Mouse (Mus musculus): ENCODE data around the gene Map3k21.

The Map3k21 gene

GRCm38 (mm10) chr8:125910365-125911228 is at the start of gene Map3k21:
Gene Map3k21 (plus strand): TSS chr8:125910450.
- DNase-seq = no peak

GRCm38 (mm10) chr8:125866125-125866524 is 44.1 kb upstream of the Map3k21 start:
- DNase-seq = no peak

DNA sequence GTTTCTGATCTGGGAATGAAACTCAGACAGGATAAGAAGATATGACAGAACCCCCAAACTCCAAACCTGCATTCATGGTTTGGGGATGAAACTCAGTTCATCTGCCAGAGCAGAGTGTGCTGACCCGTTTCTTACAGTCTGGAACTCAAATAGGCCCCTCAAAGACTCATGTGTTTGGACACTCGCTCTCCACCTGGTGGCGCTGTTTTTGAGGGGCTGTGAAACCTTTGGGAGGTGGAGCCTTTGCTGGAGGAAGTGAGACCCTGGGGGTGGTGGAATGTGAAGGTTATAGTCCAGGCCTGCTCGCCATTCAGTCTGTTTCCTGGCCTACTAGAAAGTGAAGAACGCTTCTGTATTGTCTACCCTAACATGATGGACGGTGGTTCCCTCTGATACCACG is 41.7 kb upstream of the Map3k21 start:
- DNase-seq = no peak

- no peak for DNase-seq
Measured at GRCm38 (mm10) chr8:125869739-125870138, 40.5 kb upstream of the Map3k21 start.

- DNase-seq = no peak
Measured at GRCm38 (mm10) chr8:125870179-125870702, 40.0 kb upstream of the Map3k21 start.

DNA sequence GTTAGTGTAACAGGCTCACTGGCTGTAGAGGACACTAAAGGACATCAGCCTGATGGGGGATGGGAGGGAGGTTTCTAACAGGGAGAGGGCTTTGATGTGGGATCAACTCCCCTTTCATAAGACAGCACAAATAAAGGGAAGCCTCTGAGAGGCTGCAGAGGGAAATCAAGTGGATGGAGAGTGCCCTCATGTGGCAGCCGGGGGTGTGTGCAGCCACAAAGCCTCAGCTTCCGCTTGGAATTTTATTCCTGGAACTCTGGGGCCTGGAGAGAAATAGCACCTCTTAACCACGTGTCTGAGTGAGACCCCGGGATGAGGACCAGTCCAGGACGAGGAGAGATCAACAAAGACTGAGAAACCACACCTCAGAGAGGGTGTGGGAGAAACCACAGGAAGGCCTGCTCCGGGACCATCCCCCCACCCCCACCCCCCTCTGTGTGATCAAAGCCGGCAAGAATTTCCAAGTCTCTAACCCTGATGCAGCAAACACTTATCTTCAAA is 39.4 kb upstream of the Map3k21 start:
- peak; percentile 8 to 37 for DNase-seq

DNA sequence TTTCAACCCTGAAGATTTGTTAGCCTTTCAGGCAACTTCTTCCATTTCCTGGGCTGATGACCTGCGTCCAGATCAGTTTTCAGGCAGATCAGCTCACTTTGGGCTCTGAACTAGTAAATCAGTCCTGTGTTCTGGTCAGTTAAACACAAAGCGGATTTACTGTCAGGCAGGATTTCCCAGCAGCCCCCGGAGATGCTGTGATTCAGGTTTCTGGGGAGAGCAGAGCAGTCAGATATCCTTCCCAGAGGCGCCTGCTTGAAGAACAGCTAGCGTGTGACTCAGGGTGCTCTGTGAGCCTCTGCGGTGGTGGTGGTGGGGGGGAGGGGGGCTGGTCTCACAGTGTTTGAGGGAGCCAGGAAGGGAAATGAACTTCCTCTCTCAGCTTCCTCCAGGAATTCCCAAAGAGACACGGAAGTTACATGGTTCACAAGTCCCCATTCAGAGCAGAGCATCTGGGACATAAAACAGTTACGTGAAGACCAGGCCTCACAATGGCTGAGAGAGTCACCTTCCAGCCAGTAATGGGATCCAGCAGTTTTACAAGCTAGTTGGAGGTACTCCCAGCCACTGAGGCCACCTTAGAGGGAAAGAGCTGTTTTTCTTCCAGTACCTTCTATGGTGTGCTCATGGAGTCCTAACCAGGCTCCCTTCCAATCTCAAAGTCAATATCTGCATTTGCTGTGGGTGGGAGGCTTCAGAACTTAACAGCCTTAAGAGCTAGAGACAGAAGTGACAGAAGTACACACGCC is 37.6 kb upstream of the Map3k21 start:
- no peak for DNase-seq

- no peak for DNase-seq
Measured at GRCm38 (mm10) chr8:125873250-125873534, 37.1 kb upstream of the Map3k21 start.

DNA sequence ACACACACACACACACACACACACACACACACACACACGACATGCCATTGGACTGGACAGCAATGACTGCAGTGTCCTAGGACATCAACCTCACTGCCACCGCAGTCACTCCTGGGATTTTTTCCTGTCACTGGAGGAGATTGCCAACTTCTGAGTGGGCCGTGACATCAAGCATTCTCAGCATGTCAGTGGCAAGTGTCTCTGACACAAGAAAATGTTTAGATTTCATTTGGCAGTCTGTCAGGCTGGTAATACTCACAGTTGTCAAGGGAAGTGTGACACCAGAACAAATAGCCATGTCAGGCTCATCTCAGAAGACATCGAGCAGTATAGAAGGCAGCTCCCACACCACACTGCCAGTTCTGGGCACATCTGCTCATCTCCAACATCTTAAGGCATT is 29.8 kb upstream of the Map3k21 start:
- DNase-seq = no peak

DNA sequence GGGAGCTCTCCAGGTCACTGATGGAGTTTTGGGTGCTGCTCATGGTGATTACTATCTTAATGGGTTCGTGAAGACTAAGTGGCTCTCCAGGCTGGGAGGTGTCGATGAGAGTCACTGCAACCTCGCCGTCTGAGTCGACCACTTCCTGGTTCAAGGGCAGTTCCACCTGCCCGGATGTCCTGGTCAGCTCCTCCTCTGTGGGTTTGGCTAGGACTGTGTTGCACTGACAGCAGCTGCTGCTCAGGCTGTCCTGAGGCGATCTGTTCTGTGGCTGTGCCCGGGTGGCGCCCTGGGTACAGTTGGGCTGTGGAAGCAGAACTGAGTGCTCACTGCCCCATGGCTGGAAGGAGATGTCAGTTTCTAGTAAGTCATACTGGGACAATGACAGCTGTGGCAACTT is 22.7 kb upstream of the Map3k21 start:
- no peak for DNase-seq

- no peak for DNase-seq
Measured at GRCm38 (mm10) chr8:125889920-125890319, 20.3 kb upstream of the Map3k21 start.

DNA sequence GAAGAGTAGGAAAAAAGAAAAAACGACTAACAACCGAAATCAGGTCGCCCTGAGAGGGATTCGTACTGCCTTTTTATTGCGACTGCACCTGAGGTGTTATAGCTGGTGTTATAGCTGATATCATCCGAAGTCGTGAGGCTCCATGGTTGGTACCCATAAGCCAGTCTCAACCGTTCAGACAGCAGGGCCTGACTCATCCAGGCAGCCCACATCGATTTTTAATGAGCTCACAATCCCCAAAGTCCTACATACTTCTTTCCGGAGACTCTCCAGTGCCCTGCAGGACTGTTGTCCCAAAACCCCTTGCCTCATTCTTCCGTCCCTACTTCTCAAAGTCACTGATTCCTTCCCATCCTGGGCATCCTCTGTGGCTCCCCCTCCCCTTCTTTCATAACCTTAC is 12.9 kb upstream of the Map3k21 start:
- DNase-seq = no peak

GRCm38 (mm10) chr8:125897868-125898788 is 12.1 kb upstream of the Map3k21 start, which contains the start of gene Pcnx2:
Gene Pcnx2 (minus strand): TSS chr8:125898317.
- DNase-seq = no peak

DNA sequence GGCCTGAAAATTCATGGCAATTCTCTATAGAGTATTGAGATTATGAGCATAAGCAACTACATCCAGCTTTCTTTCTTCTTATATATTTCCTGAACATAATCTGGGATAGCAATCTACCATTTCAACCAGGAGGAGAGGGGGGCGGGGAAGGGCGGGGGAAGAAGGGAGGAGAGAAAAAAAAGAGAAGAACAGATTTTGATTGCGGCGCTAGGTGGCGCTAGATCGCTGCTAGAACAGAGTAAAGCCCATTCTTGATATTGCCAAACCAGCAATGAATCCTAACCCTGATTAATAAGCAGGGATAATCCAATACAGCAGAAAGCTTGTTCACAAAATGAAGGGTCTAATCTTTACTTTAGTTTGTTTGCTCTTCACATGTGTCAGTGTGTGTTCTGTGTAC is 11.4 kb upstream of the Map3k21 start:
- peak in 1 of 2 experiments; percentile 20 for DNase-seq

- no peak for DNase-seq
Measured at GRCm38 (mm10) chr8:125901167-125901566, 9.1 kb upstream of the Map3k21 start.

DNA sequence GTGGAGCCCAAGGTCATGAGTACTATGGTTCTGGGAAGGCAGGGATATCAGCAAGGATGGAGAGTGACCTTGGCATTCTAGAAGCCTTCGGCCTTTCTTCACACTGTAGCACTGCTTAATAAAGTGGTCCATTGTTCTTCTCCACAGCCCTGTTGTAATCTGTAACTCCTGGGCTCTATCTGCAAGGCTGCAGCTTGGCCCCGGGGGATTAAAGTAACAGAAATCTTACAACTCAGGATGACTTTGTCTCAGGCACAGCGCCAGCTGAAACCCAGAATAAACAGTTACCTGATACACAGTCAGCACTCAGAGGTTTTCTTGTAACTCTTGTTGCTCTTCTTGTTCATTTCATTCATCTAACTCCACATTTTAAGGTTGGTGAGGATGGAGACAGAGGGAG is 7.7 kb upstream of the Map3k21 start:
- no peak for DNase-seq

- no peak for DNase-seq
Measured at GRCm38 (mm10) chr8:125905341-125905740, 4.9 kb upstream of the Map3k21 start.

DNA sequence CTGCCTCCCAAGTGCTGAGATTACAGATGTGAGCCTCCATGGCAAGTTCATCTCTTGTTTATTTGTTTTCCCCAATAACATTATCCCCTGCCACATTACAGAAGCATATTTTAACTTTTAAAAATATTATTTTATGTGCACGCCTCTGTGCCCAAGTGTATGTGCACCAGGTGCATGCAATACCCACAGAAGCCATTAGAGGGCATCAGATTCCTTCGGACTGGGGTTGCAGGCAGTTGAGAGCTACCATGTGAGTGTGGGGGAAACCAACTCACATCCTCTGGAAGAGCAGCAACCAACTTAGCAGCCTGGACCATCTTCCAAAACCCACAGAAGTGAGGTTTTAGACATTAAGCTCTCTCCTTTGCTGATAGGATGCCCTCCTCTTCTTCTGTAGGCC is 2.9 kb upstream of the Map3k21 start:
- no peak for DNase-seq

- no peak for DNase-seq
Measured at GRCm38 (mm10) chr8:125909661-125910364, 437 bp upstream of the Map3k21 start.

DNA sequence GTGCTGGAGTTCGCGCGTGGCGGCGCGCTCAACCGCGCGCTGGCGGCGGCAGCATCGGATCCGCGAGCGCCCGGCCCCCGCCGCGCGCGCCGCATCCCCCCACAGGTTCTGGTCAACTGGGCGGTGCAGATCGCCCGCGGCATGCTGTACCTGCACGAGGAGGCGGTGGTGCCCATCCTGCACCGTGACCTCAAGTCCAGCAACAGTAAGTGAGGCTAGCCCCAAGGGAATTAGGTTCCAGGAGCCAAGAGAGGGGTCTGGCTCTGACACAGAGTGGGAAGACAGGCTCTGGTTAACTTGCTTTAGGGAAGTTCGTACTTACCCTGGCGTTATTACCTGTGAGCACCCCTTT is 955 bp downstream of the Map3k21 start:
- DNase-seq = no peak

DNA sequence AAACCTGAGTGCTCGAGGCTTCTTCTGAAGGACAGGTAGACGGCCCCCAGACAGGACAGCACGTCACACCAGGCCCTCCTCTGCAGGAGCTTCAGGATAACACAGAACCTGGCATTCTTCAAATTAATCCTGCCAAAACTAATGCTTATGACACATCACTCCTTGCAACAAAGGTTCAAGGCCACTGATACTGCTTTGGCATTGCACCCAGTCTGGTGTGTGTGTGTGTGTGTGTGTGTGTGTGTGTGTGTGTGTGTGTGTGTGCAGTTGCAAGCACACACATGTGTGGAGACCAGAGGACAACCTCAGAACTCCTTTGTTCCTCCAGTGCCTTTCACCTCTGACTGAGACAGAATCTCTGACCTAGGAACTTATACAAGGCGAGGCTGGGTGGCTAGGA is 3.0 kb downstream of the Map3k21 start:
- DNase-seq = no peak

GRCm38 (mm10) chr8:125914386-125914785 is 4.1 kb downstream of the Map3k21 start:
- no peak for DNase-seq
